Mouse (Mus musculus) forebrain, embryonic 11.5 days (tissue): ENCODE results near the gene Coro2a. TPM values are rescaled to one million over a fixed set of nuclear protein-coding genes. Genes with fewer than 3 reads are reported as not detected.

Experiments
- ATAC-seq: fragments of 200-750 bp; cut with Nextera tagmentation; replicated peaks from 2 replicates; pipeline ENCODE4 v1.8.0; 2017; ENCODE audit warnings: moderate TSS enrichment; ENCODE audit not compliant: low FRiP score
- DNase-seq: peaks from one replicate; pipeline ENCODE4 v3.0.0-alpha.2; 2017; ENCODE audit warnings: low spot score
- H3K27ac ChIP-seq: fragments of 300-500 bp; sonication (generic); 2 replicates; pipeline ENCODE4 v1.5.1; 2014; ENCODE audit warnings: low read depth, low read length
- H3K27me3 ChIP-seq: fragments of 300-500 bp; sonication (generic); 2 replicates; pipeline ENCODE4 v1.6.1; 2014; ENCODE audit warnings: mild to moderate bottlenecking, low read length, mixed read lengths; ENCODE audit not compliant: control insufficient read depth, insufficient read depth
- H3K36me3 ChIP-seq: fragments of 300-500 bp; sonication (generic); 2 replicates; pipeline ENCODE4 v1.6.1; 2014; ENCODE audit warnings: mild to moderate bottlenecking, low read length, moderate library complexity, mixed read lengths; ENCODE audit not compliant: control insufficient read depth, insufficient read depth
- H3K4me1 ChIP-seq: fragments of 300-500 bp; sonication (generic); replicated peaks from 2 replicates; pipeline ENCODE4 v1.6.1; 2014; ENCODE audit warnings: low read length, mixed read lengths; ENCODE audit not compliant: control insufficient read depth, insufficient read depth
- H3K4me2 ChIP-seq: fragments of 300-500 bp; sonication (generic); 2 replicates; pipeline ENCODE4 v1.6.1; 2014; ENCODE audit warnings: low read depth, mild to moderate bottlenecking, low read length, moderate library complexity, mixed read lengths; ENCODE audit not compliant: severe bottlenecking
- H3K4me3 ChIP-seq: fragments of 300-500 bp; sonication (generic); 2 replicates; pipeline ENCODE4 v1.5.1; 2014; ENCODE audit warnings: low read depth, low read length
- H3K9ac ChIP-seq: fragments of 300-500 bp; sonication (generic); 2 replicates; pipeline ENCODE4 v1.6.1; 2014; ENCODE audit warnings: low read length
- H3K9me3 ChIP-seq: fragments of 300-500 bp; sonication (generic); 2 replicates; pipeline ENCODE4 v1.6.1; 2016; ENCODE audit warnings: low read length, mixed read lengths; ENCODE audit not compliant: control insufficient read depth
- WGBS: fragments of 180-500 bp; shearing (Covaris S2); extraction: QIAGEN DNeasy Blood & Tissue Kit; methylation state at CpG from one replicate; pipeline ENCODE4 v1.1.7; 2014; 5-methylcytosine and 5-hydroxymethylcytosine counted together
- polyA plus RNA-seq: library from polyadenylated mRNA; unstranded; fragments of >200 nt; fragmentation: Nextera tagmentation; extraction: Ambion mirVana; gene quantifications from 2 replicates; pipeline ENCODE4 v1.2.1, GENCODE M21; 2014

Gene Coro2a
- polyA plus RNA-seq, 1 experiment from 2014 or later, result 2.8 TPM

DNA sequence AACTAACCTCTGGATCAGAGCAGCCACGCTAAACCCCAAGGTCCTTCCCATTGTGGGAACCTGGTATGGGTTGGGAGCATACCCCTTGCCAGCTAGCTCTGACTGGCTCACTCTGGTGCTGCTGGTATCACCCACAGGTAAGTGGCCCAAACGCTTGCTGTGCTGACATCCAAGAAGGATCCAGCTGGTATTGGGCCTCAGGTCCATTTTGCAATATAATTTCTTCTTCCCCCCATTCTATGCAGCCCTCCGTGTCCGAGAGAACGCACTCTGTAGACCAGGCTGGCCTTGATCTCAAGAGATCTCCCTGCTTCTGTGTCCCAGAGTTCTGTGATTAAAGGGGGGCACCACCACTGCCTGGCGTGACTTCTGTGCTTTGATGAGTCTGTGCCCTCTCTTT, 108.9 kb downstream of the Coro2a start:
- Histone ChIP-seq H3K4me2 (no peak overlapping the region), H3K9ac (no peak overlapping the region), H3K27me3 (no peaks in the 10 kb centered on the region), H3K4me3 (no peak overlapping the region), H3K9me3 (no peaks in the 10 kb centered on the region), H3K36me3 (no peaks in the 10 kb centered on the region), H3K27ac (no peak overlapping the region), H3K4me1 (peaks cover 2% of the 10 kb centered on the region; the same call in 1 of the 2 replicates)
- DNase-seq, result no peak
- 97% methylated on average over 6 of the region's 6 CpGs for WGBS
- no peak for ATAC-seq

DNA sequence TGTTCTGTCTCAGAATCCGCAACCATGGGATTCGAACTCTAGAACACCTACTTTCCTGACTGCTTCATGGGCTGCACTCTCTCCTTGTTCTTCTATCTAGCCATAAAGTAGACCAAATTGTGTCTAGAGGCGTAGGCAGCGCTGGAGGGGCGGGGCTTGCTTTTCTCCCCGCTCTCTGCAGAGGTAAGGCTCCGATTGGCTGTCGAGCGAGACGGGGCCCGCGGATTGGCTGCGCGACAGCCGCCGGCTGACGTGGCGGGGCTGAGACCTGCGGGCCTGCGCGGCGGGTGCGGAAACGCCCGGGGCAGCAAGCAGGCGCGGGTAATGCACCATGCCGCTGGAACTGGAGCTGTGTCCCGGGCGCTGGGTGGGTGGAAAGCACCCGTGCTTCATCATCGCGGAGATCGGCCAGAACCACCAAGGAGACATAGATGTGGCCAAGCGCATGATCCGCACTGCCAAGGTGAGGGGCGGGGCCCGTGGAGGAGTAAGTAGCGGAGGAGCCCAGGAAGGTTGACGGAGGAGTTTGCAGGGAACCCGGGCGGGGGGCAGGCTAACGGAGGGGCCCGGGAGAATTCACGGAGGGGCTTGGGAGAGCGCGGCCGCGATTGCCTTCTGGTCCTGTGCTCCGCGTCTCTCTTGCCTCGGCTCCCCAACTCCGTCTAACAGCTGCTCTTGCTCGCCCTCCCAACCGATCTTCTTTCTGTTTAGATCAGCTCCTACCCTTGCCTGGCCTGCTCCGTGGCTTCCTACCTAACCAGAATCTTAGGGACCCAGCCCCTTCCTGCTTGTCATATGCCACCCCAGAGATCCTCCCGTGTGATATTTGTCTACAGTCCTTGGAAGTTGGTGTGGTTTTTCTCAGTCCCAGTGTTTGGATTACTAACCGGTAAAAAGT, 112.7 kb downstream of the Coro2a start, which contains the start of gene Nans:
Gene Nans, plus strand, starts transcription at position 221 of the 898 bp plus-strand sequence.
- DNase-seq (peak; percentile 97), ATAC-seq (peak; percentile 99)
- under 1% methylated on average over 58 of the region's 58 CpGs for WGBS
- no peaks in the 10 kb centered on the region for H3K9me3 ChIP-seq
- H3K36me3 ChIP-seq, result no peaks in the 10 kb centered on the region
- peak within 1 kb of the TSS; percentile 80 for H3K9ac ChIP-seq
- H3K27me3 ChIP-seq, result no peaks in the 10 kb centered on the region
- H3K27ac ChIP-seq, result no peak within 1 kb of the TSS
- H3K4me2 ChIP-seq, result peak within 1 kb of the TSS; percentile 70
- peak within 1 kb of the TSS; percentile 82 for H3K4me3 ChIP-seq
- peaks cover 4% of the 10 kb centered on the region; the same call in 1 of the 2 replicates for H3K4me1 ChIP-seq

DNA sequence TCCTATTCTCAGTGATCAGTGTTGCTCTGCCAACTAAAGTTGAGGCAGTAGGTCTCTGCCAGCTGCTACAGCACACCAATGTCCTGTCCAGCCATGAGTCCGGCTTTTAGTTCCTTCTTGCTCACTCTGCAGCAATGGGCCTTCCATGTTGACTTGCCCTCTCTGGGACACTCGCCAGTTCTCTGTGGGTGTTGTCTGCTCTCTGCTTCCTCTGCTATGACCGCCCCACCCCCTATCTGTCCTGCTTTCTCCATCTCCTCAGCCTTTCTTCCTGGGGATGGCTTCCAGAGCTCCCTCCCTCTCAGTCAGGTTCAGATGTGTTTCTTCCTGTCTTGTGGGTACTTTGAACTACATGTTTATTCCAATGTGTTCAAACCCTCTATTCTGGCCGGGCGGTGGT, 114.7 kb downstream of the Coro2a start:
- ATAC-seq (no peak), DNase-seq (no peak)
- no peaks in the 10 kb centered on the region for H3K36me3 ChIP-seq
- no peaks in the 10 kb centered on the region for H3K27me3 ChIP-seq
- no peak overlapping the region for H3K9ac ChIP-seq
- H3K4me1 ChIP-seq, result peaks cover 4% of the 10 kb centered on the region; the same call in 1 of the 2 replicates
- H3K4me2 ChIP-seq, result no peak overlapping the region
- H3K9me3 ChIP-seq, result no peaks in the 10 kb centered on the region
- no peak overlapping the region for H3K27ac ChIP-seq
- 88% methylated on average over 5 of the region's 5 CpGs for WGBS
- H3K4me3 ChIP-seq, result no peak overlapping the region

Other genes with a start within 250 kb of the Coro2a start
- 10.9 and 11.6 TPM in 2 replicates for gene Trmo, start 212.8 kb downstream of the Coro2a start, polyA plus RNA-seq
- 19.7 and 21.0 TPM in 2 replicates for gene Hemgn, start 188.7 kb downstream of the Coro2a start, polyA plus RNA-seq
- gene Anp32b, start 151.3 kb downstream of the Coro2a start, polyA plus RNA-seq, result 320 and 324 TPM in 2 replicates
- 63.8 and 70.8 TPM in 2 replicates for gene Nans, start 113.0 kb downstream of the Coro2a start, polyA plus RNA-seq
- gene Trim14, start 66.1 kb downstream of the Coro2a start, polyA plus RNA-seq, result 0.98 and 2.0 TPM in 2 replicates
- gene Tbc1d2, start 48.0 kb upstream of the Coro2a start, polyA plus RNA-seq, result 0.57 and 0.84 TPM in 2 replicates